Mouse (Mus musculus) naive thymus-derived CD4-positive, alpha-beta T cell, adult 2 months (primary cell): ENCODE results near the gene Kcnh4.
"Not testable (repeated sequence)": the region's sequence is repeated elsewhere in the genome, so short reads cannot be mapped to it uniquely, and the experiment has no call there.

ENCODE experiments used
- DNase-seq: peaks from one replicate; pipeline ENCODE4 v3.0.0-alpha.2; 2011; ENCODE audit warnings: low read depth

Kcnh4 gene

GRCm38 (mm10) chr11:100759611-100760233 is at the start of gene Kcnh4:
TSS of gene Kcnh4 (minus strand) at chr11:100759942.
- DNase-seq, result peak; percentile 89

GRCm38 (mm10) chr11:100806380-100807305 is 46.9 kb upstream of the Kcnh4 start:
- no peak for DNase-seq

- DNase-seq, result no peak
These were observed 45.8 kb upstream of the Kcnh4 start for GRCm38 (mm10) chr11:100805535-100805934.

GRCm38 (mm10) chr11:100804409-100804808 is 44.7 kb upstream of the Kcnh4 start:
- DNase-seq, result peak; percentile 79

- DNase-seq, result no peak
These were observed 39.7 kb upstream of the Kcnh4 start for GRCm38 (mm10) chr11:100799426-100799825.

- no peak for DNase-seq
These were observed 36.8 kb upstream of the Kcnh4 start for GRCm38 (mm10) chr11:100796585-100796984.

GRCm38 (mm10) chr11:100795386-100795785 is 35.6 kb upstream of the Kcnh4 start:
- no peak for DNase-seq

- DNase-seq, result no peak
These were observed 31.8 kb upstream of the Kcnh4 start for GRCm38 (mm10) chr11:100791457-100792049.

- DNase-seq, result not testable (repeated sequence)
These were observed 30.9 kb upstream of the Kcnh4 start for GRCm38 (mm10) chr11:100790644-100791043.

GRCm38 (mm10) chr11:100789702-100790101 is 30.0 kb upstream of the Kcnh4 start:
- DNase-seq, result no peak

- DNase-seq, result no peak
These were observed 26.0 kb upstream of the Kcnh4 start for GRCm38 (mm10) chr11:100785774-100786173.

GRCm38 (mm10) chr11:100784286-100784685 is 24.5 kb upstream of the Kcnh4 start:
- DNase-seq, result no peak

GRCm38 (mm10) chr11:100782568-100782967 is 22.8 kb upstream of the Kcnh4 start:
- no peak for DNase-seq

- DNase-seq, result no peak
These were observed 22.2 kb upstream of the Kcnh4 start for GRCm38 (mm10) chr11:100781763-100782475.

- no peak for DNase-seq
These were observed 20.5 kb upstream of the Kcnh4 start for GRCm38 (mm10) chr11:100780247-100780646.

- DNase-seq, result no peak
These were observed 18.3 kb upstream of the Kcnh4 start for GRCm38 (mm10) chr11:100778069-100778468.

- DNase-seq, result no peak
These were observed 16.2 kb upstream of the Kcnh4 start for GRCm38 (mm10) chr11:100775921-100776320.

GRCm38 (mm10) chr11:100774261-100774660 is 14.5 kb upstream of the Kcnh4 start:
- DNase-seq, result no peak

GRCm38 (mm10) chr11:100770646-100771408 is 11.1 kb upstream of the Kcnh4 start, which contains the start of gene Ghdc:
TSS of gene Ghdc (minus strand) at chr11:100770957.
- peak; percentile 85 for DNase-seq

GRCm38 (mm10) chr11:100769980-100770379 is 10.2 kb upstream of the Kcnh4 start:
- no peak for DNase-seq

- no peak for DNase-seq
These were observed 8.1 kb upstream of the Kcnh4 start for GRCm38 (mm10) chr11:100767871-100768270.
